Mouse (Mus musculus): Measurements from ENCODE around the gene Dpy19l3. TPM values are rescaled to one million over a fixed set of nuclear protein-coding genes. Genes with fewer than 3 reads are reported as not detected.

Gene Dpy19l3
- polyA plus RNA-seq, 1 experiment from 2014 or later: 0.42 TPM

GRCm38 (mm10) chr7:35687229-35687628 is 67.0 kb downstream of the Dpy19l3 start:
- no peak overlapping the region for H3K4me3 ChIP-seq (ENCODE audit: inconsistent target)
- whole genome bisulfite sequencing (ENCODE audit: missing documents): 62% methylated on average over 10 of the region's 10 CpGs

GRCm38 (mm10) chr7:35686756-35687155 is 67.5 kb downstream of the Dpy19l3 start:
- no peaks in the 10 kb centered on the region for H3K36me3 ChIP-seq (ENCODE audit: inconsistent target)
- H3K27ac ChIP-seq: no peak overlapping the region
- H3K79me2 ChIP-seq (ENCODE audit: inconsistent target): no peaks in the 10 kb centered on the region
- 40% methylated on average over 13 of the region's 13 CpGs for WGBS (ENCODE audit: missing documents)
- H3K4me3 ChIP-seq (ENCODE audit: inconsistent target): no peak overlapping the region

More at GRCm38 (mm10) chr7:35687229-35687628, 67.0 kb downstream of the Dpy19l3 start:
- Histone ChIP-seq H3K79me2 (ENCODE audit: inconsistent target) (no peaks in the 10 kb centered on the region), H3K27ac (no peak overlapping the region), H3K36me3 (ENCODE audit: inconsistent target) (no peaks in the 10 kb centered on the region)

GRCm38 (mm10) chr7:35686216-35686615 is 68.0 kb downstream of the Dpy19l3 start:
- Histone ChIP-seq H3K36me3 (ENCODE audit: inconsistent target) (no peaks in the 10 kb centered on the region), H3K4me3 (ENCODE audit: inconsistent target) (no peak overlapping the region), H3K79me2 (ENCODE audit: inconsistent target) (no peaks in the 10 kb centered on the region), H3K27ac (no peak overlapping the region)
- WGBS (ENCODE audit: missing documents): 92% methylated on average over 11 of the region's 11 CpGs

- WGBS (ENCODE audit: missing documents): 82% methylated on average over 6 of the region's 6 CpGs
- H3K36me3 ChIP-seq (ENCODE audit: inconsistent target): no peaks in the 10 kb centered on the region
These were observed 70.7 kb downstream of the Dpy19l3 start for GRCm38 (mm10) chr7:35683409-35684122.

GRCm38 (mm10) chr7:35681559-35681958 is 72.7 kb downstream of the Dpy19l3 start:
- Histone ChIP-seq H3K79me2 (ENCODE audit: inconsistent target) (no peaks in the 10 kb centered on the region), H3K36me3 (ENCODE audit: inconsistent target) (no peaks in the 10 kb centered on the region), H3K27ac (no peak overlapping the region), H3K4me3 (ENCODE audit: inconsistent target) (no peak overlapping the region)
- 86% methylated on average over 3 of the region's 3 CpGs for WGBS (ENCODE audit: missing documents)

More at GRCm38 (mm10) chr7:35683409-35684122, 70.7 kb downstream of the Dpy19l3 start:
- H3K79me2 ChIP-seq (ENCODE audit: inconsistent target): no peaks in the 10 kb centered on the region
- no peak overlapping the region for H3K4me3 ChIP-seq (ENCODE audit: inconsistent target)
- H3K27ac ChIP-seq: no peak overlapping the region

- H3K27ac ChIP-seq: no peak overlapping the region
- H3K79me2 ChIP-seq (ENCODE audit: inconsistent target): no peaks in the 10 kb centered on the region
- no peak overlapping the region for H3K4me3 ChIP-seq (ENCODE audit: inconsistent target)
- 83% methylated on average over 4 of the region's 4 CpGs for WGBS (ENCODE audit: missing documents)
- H3K36me3 ChIP-seq (ENCODE audit: inconsistent target): no peaks in the 10 kb centered on the region
These were observed 75.3 kb downstream of the Dpy19l3 start for GRCm38 (mm10) chr7:35678976-35679375.

- Histone ChIP-seq H3K79me2 (ENCODE audit: inconsistent target) (no peaks in the 10 kb centered on the region), H3K4me3 (ENCODE audit: inconsistent target) (no peak overlapping the region), H3K27ac (no peak overlapping the region), H3K36me3 (ENCODE audit: inconsistent target) (no peaks in the 10 kb centered on the region)
- 82% methylated on average over 18 of the region's 18 CpGs for WGBS (ENCODE audit: missing documents)
These were observed 85.9 kb downstream of the Dpy19l3 start for GRCm38 (mm10) chr7:35668066-35669041.

- Histone ChIP-seq H3K27ac (no peak overlapping the region), H3K36me3 (ENCODE audit: inconsistent target) (no peaks in the 10 kb centered on the region), H3K4me3 (ENCODE audit: inconsistent target) (no peak overlapping the region), H3K79me2 (ENCODE audit: inconsistent target) (no peaks in the 10 kb centered on the region)
- 91% methylated on average over 16 of the region's 16 CpGs for WGBS (ENCODE audit: missing documents)
These were observed 90.4 kb downstream of the Dpy19l3 start for GRCm38 (mm10) chr7:35663790-35664376.

GRCm38 (mm10) chr7:35659173-35659572 is 95.1 kb downstream of the Dpy19l3 start:
- WGBS (ENCODE audit: missing documents): 63% methylated on average over 3 of the region's 3 CpGs
- H3K36me3 ChIP-seq (ENCODE audit: inconsistent target): no peaks in the 10 kb centered on the region
- H3K79me2 ChIP-seq (ENCODE audit: inconsistent target): no peaks in the 10 kb centered on the region
- H3K27ac ChIP-seq: no peak overlapping the region
- no peak overlapping the region for H3K4me3 ChIP-seq (ENCODE audit: inconsistent target)

- H3K79me2 ChIP-seq (ENCODE audit: inconsistent target): no peaks in the 10 kb centered on the region
- 67% methylated on average over 6 of the region's 6 CpGs for WGBS (ENCODE audit: missing documents)
- no peak overlapping the region for H3K27ac ChIP-seq
- H3K4me3 ChIP-seq (ENCODE audit: inconsistent target): no peak overlapping the region
- H3K36me3 ChIP-seq (ENCODE audit: inconsistent target): no peaks in the 10 kb centered on the region
These were observed 96.4 kb downstream of the Dpy19l3 start for GRCm38 (mm10) chr7:35657829-35658228.

GRCm38 (mm10) chr7:35651583-35652270 is 102.5 kb downstream of the Dpy19l3 start:
- H3K4me3 ChIP-seq (ENCODE audit: inconsistent target): no peak overlapping the region
- no peaks in the 10 kb centered on the region for H3K36me3 ChIP-seq (ENCODE audit: inconsistent target)
- H3K79me2 ChIP-seq (ENCODE audit: inconsistent target): no peaks in the 10 kb centered on the region
- 85% methylated on average over 10 of the region's 10 CpGs for WGBS (ENCODE audit: missing documents)
- no peak overlapping the region for H3K27ac ChIP-seq

GRCm38 (mm10) chr7:35650716-35651410 is 103.4 kb downstream of the Dpy19l3 start:
- Histone ChIP-seq H3K27ac (no peak overlapping the region), H3K36me3 (ENCODE audit: inconsistent target) (no peaks in the 10 kb centered on the region), H3K4me3 (ENCODE audit: inconsistent target) (no peak overlapping the region), H3K79me2 (ENCODE audit: inconsistent target) (no peaks in the 10 kb centered on the region)
- 91% methylated on average over 11 of the region's 11 CpGs for WGBS (ENCODE audit: missing documents)

- 43% methylated on average over 3 of the region's 3 CpGs for WGBS (ENCODE audit: missing documents)
These were observed 105.2 kb downstream of the Dpy19l3 start for GRCm38 (mm10) chr7:35649071-35649470.

More at GRCm38 (mm10) chr7:35649071-35649470, 105.2 kb downstream of the Dpy19l3 start:
- Histone ChIP-seq H3K36me3 (ENCODE audit: inconsistent target) (no peaks in the 10 kb centered on the region), H3K27ac (no peak overlapping the region), H3K4me3 (ENCODE audit: inconsistent target) (no peak overlapping the region), H3K79me2 (ENCODE audit: inconsistent target) (no peaks in the 10 kb centered on the region)

Data from macrophage (primary cell).